Mouse (Mus musculus) layer of hippocampus, adult 9-11 months (tissue): Measurements from ENCODE around the gene Asb11.

ENCODE experiments used
- DNase-seq: peaks from one replicate; pipeline ENCODE4 v3.0.0; 2022

Gene Asb11

DNA sequence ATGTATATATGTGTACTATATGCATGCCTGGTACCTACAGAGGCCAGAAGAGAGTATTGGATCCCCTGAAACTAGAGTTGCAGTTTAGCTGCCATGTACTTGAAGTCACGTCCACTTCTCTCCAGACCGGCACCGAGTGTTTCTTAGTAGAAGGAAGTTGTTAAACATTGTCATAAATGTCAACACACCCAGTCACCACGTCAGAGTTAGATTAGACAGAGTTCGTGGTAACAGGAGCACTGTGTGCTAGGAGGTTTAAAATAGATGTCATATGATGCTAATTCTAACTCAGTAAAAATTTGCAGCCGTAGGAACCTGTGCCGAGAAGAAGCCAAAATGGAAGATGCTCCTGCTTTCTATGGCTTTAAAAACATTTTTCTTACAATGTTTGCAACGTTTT, at the start of gene Asb11:
Gene Asb11, plus strand, starts transcription at position 286 of the 400 bp plus-strand sequence.
- no peak for DNase-seq

DNA sequence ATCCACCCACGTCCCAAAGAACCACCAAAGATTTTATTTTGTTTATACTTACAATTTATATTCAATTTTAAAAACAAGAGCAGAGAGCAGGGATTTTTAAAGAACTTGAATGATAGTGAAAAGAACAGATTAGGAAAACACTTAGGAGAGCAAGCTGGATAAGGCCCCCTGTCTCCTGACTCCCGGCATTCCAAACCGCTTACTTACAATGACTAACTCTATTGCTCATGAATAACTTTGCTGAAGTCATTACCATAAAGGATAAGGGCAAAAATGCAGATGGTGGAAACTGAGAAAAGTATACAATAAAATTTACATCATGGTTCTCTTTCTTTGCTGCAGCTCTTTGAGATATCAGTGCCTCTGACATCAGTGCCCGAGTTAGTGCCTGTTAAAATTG, 42.7 kb upstream of the Asb11 start:
- DNase-seq: no peak

DNA sequence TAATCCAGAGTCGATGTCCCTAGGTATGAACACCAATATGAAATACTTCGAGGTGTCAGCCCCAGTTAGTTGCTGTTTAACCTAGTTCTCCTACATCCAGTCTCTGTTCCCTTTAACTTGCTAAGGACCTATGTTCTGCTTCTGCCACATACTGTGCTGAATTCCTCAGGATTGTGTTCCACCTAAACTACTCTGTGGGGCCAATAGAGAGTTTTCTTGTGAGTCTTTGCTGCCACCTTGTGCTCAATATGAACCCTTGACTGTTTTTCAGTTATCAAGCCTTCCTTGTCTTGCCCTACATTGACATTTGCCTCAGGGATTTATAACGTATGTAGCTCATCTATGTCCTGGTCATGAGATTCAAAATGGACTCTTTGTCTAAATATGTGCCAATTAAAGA, 38.3 kb upstream of the Asb11 start:
- DNase-seq: peak; percentile 4

DNA sequence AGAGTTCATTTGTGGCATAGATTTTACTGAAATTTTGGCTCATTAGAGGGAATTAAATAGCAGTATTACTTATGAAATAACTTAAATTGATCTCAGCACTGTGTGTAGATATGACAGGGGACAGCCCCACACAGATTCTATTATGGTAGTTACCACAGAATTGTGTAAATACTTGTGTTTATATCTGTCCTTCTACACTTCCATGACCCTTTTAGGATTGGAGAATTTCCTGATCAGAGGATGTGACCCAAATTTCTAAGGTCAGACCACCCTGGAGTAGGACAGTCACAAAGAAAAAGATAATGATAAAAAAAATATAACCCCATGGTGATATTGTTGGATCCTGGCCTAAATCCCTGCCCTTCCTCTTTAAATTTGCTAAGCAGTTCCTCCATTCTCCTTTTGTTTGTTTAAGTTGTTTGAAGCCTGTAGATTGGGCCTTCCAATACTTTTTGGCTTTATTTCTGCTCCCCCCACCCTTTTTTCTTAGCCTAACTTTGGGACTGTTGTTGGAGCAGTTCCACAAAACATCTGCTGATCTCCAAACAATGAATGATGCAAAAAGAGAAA, 31.6 kb upstream of the Asb11 start:
- no peak for DNase-seq

DNA sequence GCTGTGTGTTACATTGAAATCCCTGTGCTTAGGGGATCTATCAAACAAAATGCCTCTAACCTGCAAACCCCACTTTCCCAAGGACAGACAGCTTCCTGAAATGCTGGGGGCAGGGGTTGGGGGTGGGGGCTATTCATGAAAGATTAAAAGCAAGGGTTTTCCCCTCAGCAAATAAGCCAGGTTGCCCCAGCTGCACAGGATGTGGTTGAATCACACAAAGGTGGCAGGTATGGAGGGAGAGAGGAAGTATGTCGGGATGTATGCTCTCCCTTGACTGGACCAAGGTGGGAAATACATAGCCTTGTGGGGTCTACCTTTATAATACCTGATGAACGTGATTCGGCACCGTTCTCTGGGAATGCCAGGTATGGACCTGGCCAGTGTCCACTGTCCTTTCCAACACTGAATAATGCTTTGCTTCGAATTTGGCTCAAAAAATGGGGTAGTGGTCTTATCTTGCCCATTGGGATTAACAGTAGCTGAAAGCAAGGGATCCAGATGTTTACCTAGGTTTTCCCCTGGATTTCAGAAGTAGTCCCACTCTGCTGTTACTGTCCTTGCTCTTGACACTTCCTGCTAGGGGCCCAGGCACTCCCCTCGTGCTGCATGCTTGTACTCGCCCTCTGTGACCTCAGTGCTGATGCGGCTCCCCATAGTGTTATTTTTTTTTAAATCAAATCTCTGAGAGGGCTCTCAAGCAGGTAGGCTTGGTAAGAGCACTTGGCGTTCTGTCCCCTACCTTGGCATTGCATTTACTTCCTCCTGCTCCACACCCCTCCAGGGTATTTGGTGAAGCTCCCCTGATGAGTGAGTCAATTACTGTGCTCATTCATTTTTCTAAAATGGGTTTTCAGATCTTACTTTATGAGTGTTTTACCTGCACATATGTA, 30.4 kb upstream of the Asb11 start:
- DNase-seq: no peak

DNA sequence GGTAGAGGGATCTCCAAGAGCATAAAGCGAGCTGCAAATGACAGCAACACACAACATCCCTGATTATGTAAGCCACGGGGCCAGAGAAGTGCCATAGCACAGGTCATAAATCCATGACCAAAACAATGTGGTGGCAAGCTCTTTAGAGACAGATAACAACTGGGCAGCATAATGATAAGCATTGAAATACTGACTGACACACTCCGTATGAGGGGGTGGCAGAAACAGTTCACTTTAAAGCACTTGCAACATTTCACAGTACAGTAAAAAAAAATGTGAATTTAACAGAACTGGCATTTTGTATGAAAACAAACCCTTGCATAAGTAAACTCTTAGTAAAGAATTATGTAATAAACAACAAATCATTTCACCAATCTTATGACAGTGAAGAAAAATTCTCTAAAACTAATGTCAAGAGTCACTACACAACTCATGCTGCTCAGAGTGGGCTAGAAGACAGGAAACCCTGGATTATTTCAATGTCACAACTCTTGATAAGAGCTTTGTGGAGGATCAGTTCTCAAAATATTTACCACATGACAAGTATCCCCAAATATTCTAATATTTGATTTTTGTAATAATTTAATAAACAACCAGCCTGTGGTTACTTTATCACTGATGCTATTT, 28.4 kb upstream of the Asb11 start:
- DNase-seq: no peak

DNA sequence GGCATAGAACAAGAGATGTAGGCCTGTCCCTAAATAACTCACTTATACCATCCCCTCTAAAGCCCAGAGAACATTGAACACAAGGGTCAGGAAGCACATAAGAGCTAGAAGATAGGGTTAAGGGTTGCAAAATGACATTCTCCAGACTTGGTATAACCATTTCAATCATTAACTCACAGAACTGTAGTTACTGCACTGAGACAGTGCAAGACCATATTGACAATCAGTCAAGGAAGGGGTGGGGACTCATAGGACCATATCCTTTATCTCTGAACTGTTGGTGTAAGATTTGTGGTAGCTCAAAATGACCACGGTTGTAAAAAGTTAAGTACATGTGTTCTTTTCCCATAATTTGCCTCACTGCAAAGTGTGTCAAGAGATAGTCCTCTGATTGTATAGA, 26.2 kb upstream of the Asb11 start:
- no peak for DNase-seq

DNA sequence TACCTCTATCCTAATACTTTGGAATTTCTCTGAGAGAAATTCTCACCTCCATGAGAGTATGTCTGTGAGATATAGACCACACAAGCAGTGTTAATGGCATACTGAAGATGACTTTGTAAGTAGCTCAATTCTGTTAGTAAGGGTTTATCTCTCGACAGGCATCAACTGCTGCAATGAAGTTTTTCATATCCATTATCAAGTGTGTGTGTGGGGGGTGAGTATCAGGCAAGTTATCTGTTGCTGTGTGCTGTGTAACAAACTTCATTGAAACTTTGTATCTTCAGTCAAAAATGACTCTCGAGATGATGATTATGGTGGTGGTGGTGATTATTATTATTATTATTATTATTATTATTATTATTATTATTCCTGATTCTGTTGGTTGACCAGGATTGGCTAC, 20.0 kb upstream of the Asb11 start:
- no peak for DNase-seq

DNA sequence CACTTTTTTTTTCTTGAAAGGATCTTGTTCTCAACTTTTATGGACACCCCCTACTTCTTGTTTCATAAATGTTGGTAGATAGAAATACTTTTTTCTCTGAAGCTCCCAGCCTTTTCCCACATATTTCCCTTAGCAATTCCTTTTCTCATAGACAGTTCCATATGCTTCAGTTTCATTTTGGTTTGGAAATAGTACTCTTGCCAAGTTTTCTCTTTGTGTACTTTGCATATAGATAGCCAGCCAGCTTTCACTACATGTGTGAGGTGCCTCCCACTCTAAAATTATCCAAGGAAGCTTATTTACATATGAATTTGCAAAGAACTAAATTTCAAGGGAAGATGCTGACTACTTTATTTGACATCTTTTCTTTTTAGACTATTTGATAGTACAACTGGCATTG, 18.8 kb upstream of the Asb11 start:
- no peak for DNase-seq

DNA sequence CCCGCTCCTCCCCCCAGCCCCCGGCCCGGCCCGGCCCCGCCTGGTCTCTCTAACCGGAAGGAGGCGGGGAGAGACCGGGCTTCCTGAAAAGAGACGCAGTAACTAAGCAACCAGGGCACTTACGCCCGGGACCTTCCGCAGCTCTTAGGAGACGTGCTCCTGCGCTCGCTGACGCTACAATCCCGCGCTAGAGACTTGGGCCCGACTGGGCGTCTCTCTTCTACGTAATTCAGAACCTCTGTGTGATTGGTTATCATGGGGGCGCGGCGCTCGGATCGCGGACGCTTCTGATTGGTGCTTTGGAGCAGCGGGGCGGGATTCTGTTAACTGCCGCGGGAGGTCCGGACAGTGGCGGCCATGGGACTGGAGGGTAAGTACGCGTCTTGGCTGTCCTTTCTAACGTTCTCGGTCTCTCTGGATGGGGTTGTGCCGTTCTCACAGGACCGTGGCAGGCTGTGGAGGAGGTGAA, 17.3 kb upstream of the Asb11 start, which contains the start of gene Piga:
Gene Piga, plus strand, starts transcription at position 317 of the 469 bp plus-strand sequence.
- peak; percentile 97 for DNase-seq

DNA sequence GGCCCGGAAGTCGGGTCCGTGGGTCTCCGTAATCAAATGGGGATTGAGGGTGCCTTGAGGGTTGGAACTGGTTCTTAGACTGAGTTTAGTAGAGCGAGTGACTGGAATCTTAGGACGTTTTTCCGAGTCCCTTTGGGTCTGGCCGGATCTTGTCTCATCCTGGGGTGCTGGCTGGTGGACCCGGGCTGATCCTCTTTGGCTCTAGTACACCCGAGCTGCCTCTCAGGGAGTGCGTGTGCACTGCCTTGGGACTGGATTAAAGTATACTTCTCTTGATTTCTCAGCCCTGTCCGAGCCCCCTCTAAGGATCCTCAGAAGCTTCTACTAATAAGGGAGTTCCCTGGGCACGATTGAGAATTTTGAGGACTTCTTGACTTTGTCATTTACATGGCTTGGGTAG, 16.8 kb upstream of the Asb11 start:
- no peak for DNase-seq

DNA sequence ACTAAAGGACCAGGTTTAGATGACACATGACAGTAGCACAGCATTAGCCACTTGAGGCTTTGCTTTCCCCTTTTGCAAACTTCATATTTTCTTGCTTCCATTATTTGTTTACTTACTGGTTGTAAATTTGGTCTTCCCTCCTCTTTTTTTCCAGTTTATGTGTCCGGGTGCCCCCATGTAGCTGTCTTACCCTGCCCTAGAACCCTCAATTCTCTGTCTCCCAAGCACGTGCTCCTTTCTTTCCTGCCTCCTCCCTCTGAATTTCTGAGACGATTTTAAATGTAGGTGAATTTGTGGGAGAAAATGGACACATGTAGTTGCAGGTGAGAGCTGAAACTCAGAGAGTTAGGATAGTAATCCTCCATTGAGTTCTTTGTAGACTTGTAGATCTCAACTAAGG, 16.3 kb upstream of the Asb11 start:
- DNase-seq: no peak

DNA sequence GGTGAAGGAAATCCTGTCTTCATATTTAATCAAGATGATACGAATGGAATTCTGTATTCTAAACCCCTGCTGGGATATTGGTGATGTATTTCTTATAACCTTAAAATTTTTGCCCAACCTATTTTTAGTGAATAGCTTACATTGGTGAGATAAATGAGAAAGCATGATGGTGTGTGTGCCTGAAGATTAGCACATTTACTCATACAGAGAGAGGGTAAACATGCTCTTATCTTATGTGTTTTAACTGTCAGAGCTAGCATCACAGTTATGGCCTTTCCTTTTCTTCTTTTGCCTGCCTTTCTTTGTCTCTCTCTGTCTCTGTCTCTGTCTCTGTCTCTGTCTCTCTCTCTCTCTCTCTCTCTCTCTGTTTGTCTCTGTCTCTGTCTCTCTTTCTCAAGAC, 12.0 kb upstream of the Asb11 start:
- no peak for DNase-seq

DNA sequence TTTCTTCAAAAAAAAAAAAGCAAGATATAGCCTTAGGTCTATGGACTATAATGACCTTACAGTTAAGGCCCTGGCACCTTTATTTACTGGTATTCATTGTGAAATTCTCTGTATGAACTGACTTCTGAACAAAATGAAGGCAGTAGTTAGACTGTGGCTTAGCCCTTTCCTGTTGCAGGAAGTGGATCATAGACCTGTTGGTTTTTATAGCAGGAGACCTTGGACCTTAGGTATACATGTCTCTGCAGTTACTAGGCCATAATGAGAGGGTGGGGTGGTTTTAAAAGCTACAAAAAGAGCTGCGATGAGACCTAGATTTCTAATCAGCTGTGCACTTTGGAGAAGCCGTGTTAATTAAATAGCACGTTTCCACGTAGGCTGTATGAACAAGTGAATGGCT, 9.5 kb upstream of the Asb11 start:
- DNase-seq: no peak

DNA sequence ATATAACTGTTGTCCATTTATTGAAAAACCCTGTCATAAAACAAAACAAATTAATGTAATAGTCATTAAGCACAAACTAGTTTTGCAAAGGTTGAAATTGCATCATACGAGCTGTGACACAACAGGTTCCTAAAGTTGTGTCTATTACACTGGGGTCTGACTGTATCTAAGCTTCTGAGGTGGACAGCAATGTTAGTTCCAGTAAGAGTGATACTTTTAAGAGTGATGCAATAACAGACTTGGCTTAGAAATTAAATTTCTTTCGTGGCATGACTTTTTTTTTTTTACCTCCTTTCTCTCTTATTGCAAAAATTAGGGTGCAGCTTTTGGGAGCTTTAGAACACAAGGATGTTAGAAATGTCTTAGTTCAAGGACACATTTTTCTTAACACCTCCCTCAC, 8.6 kb upstream of the Asb11 start:
- DNase-seq: no peak

DNA sequence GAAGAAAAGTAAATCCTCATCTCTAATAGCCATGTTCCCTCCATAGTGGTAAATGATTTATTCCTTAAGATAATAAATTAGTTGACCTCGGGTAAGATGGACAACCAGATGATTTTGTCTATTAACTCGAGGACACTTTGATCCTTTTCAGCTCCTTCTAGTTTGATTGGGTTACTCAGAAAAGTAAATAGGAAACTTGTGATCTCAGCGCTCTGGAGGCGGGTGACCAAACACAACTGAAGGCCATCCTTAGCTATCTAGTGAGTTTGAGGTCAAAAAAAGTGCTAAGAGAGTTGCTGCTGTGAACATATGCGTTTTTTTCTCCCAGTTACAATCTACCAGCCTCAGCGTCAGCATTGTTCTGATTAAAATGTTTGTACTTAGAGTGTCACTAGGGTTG, 6.2 kb upstream of the Asb11 start:
- DNase-seq: no peak

DNA sequence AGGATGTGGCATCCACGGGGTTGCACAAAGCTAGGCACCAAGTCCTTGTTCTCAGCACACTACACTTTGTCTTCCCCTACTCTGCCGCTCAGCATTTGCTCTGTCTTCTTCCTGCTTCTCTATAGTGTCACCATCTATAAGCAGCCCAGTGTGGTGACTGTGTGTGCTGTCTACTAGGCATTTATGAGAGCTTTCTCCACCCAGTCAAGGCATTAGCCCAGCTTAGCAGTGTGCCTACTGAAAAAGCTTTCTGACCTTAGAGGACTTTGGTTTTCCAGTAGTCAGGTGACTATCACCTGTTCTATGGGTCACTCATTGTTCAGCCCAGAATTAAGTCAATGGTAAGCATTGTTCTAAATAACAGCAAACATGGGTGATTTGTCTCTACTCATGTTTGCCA, 5.7 kb upstream of the Asb11 start:
- no peak for DNase-seq

DNA sequence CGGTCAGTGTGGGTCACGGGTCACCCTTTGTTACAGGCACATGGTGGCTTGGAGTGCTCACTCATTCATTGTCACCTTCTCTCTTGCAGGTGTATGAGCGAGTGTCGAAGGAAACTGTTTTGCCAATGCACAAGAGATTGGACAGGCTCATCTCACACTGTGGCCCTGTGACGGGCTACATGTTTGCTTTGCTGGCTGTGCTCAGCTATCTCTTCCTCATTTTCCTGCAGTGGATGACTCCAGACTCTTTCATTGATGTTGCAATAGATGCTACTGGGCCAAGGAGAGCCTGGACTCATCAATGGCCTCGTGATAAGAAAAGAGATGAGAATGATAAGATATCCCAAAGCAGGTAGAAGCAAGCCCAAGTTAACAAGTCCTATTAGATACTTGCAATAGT, 5.3 kb upstream of the Asb11 start:
- no peak for DNase-seq

DNA sequence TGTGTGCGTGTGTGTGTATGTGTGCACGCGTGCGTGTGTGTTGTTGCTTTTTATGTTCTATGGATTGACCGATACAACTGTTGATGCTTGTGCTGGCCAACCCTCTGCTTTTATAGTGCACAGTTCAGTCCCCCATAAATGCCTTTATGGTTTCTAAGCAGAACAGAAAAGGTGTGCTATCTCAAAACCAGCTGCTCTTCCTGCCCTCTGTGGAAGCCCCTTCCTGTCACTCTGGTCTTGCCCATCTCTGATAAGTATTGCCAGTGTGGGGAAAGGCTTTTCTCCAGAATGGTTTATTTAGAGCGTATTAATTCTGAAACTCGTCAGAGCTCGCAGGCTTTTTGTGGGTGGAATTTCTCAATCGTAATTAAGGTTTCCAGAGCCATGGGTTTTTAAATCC, 4.1 kb upstream of the Asb11 start:
- no peak for DNase-seq

DNA sequence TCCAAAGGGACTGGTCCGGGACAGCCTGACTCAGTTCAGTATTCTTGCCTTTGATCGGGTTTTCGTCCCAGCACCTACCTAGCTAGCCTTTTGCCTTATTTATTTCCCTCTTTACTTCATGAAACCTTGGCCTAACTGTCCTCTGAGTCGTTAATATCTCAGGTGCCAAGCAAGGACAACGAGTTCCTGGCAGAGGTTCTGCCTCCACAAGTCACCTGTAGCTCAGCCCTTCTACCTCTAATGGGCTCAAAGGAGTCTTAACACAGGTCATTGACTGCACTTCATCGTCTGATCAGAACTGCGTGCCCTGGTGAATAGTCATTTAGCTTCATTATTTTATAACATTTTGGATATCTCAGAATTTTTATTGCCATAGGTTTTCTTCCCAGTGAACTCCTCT, 2.7 kb downstream of the Asb11 start:
- DNase-seq: no peak

DNA sequence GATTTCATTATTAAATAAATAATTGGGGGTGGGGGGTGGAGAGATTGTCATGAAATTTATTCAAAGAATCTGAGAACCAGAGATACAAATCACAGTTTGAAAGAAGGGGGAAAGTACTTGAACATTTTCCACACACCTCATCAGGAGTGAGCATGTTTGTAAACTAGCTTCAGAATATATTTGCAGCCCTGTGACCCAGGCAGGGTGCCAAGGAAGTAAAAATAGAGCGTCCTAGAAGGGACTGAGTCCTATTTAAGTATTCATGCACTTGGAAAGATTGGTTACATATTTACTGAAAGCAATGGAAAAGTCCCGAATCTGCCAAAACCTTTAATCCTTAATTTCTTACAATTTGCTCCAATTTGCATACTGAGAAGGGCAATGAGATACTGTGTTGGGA, 3.3 kb downstream of the Asb11 start:
- no peak for DNase-seq

DNA sequence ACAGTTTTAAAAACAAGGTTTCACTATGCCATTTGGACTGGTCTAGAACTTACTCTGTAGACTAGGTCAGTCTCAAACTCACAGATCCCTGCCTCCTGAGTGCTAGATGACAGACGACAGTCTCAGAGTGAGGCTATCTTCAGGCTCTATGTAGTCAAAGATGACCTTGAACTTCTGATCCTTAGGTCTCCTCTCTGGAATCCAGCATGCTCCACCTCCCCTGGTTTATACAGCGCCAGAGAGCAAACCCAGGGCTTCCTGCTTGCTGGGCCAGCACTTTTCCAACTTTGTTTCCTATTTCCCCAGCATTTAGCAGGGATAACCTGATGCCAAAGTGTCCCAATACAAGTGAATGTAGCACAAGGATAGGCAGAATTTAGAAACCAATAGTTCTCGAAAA, 3.9 kb downstream of the Asb11 start:
- DNase-seq: no peak

DNA sequence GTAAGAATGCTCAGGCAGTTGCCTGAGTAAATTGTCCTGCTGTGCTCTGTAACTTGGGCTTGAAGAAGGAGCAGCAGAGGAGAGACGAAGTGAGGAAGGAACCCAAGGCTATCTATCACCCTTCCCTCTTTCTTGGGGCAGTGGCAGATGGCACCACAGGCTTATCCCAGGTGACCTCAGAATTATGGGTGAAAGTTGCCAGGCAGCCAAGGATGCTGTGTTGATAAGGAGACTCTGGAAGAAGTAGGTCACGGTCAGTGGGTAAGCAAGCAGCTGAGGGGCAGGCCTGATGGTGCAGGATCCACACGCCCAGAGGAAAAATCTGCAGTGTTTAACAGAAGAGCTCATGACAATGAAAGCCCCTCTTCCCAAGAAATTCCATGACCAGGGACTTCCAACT, 4.5 kb downstream of the Asb11 start:
- DNase-seq: no peak

DNA sequence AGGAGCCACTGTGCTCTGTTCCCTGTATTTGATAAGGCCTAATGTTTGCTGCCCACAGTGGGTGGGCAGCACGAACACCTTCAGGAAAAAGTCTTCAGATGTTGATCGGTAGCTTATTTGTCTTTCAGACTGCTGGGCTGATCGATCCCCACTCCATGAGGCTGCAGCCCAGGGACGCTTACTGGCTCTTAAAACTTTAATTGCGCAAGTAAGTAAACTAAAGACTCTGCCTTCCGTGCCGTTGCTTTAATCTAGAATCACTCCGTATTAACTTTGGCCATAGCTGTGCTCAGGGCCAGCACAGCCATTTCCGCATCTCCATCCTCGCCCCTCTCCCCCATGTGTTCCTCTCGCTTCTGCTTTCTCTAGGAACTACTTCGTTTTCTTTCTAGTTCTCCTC, 8.8 kb downstream of the Asb11 start:
- no peak for DNase-seq
